Mouse (Mus musculus): ENCODE results near the gene Atxn7l1. TPM values are rescaled to one million over a fixed set of nuclear protein-coding genes. Genes with fewer than 3 reads are reported as not detected.
A peak's percentile ranks its signal among the peaks of the same experiment; 100 is the strongest.

Gene Atxn7l1
- total RNA-seq, 2 experiments from 2014 or later, result 61.4 to 62.9 TPM

DNA sequence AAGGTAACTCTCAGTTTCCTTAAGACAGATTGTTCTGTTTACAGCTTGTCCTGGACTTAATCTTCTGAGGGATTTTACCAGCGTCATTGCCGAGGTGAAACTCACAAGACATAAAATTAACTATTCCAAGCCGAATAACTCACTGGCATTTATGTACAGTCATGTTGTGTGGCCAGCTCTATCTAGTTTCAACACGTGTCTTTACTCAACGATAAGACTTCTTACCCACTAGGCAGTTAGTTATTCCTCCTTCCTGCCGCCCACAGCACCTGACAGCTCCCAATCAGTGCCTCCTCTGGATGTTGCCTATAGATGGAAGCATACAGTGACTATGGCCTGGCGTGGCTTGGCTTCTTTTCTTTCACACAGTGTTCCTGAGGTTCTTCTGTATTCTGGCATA, 161.2 kb downstream of the Atxn7l1 start:
- no peak for DNase-seq
- intact Hi-C loops (cut with DNase I), result no loop called here

DNA sequence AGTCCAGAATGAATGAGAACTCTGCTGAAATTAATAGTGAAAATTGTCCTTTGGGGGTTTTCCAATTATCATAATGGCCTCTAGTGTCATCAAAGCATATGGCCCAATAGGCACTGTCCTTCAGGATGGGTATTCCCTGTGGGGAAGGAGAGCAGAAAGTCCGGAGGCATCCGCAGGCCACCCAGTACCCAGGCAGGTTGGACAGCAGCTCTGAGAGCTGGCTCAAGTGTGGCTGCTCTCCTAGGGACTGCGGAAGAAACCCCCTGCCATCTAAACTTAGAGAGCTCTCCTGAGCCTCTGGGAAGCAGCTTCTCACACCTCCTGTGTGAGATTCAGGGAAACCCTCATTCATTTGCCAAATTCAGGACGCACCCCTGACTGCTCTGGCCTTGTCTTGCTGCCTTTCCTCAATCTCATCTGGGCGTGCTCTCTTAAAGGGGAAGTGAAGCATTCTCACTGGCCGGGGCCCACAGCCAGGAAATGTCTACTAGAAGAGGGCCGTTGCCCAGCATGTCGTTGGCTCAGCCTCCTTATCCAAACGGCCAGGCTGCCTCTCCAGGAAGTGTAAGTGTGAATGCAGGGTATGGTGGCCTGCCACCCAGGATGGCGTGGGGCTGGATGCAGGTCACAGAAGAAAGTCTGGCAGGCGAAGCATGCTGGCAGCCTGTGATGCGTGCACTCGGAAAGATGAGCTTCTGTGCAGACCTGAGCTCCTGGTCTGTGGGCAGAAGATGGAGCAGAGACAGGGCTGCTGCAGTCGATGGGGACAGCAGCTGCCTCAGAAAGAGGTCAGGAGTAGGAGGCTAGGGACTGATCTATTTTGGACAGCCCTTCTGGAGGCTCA, 166.6 kb downstream of the Atxn7l1 start:
- intact Hi-C loops (cut with DNase I), result no loop called here
- peak; percentile 94 for DNase-seq

- intact Hi-C loops (cut with DNase I), result no loop called here
Measured at GRCm38 (mm10) chr12:33314924-33315643, 167.6 kb downstream of the Atxn7l1 start.

DNA sequence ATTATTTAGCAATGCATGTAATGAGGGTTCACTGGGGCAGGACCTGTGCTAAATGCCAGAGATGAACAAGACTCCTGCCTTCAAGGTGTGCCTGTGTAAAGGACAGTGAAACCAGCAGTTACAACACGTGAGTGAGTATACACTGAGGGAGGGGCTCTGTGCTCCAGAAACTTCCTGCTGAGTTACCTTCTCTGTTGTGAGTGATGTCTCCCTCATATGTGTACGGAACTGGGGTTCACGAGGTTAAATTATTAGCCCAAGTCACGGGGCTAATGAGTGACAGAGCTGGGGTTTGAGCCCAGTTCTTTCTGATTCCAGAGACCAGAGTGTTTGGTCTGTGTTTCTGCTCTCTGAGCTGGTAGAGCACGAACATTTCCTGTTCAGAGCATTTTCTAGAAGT, 168.3 kb downstream of the Atxn7l1 start:
- no peak for DNase-seq
- intact Hi-C loops (cut with DNase I), result no loop called here

More at GRCm38 (mm10) chr12:33314924-33315643, 167.6 kb downstream of the Atxn7l1 start:
- DNase-seq, result no peak

DNA sequence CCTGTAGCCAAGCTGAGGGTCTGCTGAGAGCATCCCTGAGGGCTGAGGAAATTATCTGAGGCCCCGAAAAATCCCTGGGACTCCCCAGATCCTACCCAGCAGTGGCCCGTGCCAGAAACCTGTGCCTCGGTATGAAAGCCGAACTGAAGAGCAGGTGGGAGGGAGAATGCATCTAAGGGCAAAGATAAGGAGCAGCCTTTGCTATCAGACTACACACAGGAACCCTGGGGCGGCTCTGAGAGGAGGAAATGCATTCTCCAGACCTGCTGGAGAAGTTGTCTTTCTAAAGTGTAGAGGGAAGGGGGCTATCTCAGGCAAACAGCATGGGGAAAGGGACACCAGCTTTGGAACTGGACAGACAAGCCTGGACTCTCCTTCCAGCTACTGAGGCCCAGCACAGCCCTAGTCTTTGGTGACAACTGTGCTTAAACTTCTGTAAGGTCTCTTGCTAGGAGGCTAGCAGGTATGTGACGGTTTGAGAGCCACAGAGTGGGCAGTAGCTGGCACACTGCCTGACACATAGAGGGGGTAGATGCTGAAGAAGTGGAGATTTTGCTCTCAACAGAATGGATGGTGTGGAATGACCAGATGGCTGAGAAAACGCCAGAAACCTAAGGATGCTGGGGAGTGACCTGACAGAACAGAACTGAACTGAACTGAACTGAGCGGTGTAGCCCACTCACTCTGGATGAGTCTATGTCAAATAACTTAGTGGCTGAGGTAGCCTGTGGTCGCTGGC, 170.5 kb downstream of the Atxn7l1 start:
- intact Hi-C loops (cut with DNase I), result no loop called here
- no peak for DNase-seq

GRCm38 (mm10) chr12:33322547-33322946, 175.1 kb downstream of the Atxn7l1 start:
- DNase-seq, result no peak
- intact Hi-C loops (cut with DNase I), result no loop called here

- intact Hi-C loops (cut with DNase I), result no loop called here
- DNase-seq, result no peak
Measured at GRCm38 (mm10) chr12:33323821-33324220, 176.3 kb downstream of the Atxn7l1 start.

DNA sequence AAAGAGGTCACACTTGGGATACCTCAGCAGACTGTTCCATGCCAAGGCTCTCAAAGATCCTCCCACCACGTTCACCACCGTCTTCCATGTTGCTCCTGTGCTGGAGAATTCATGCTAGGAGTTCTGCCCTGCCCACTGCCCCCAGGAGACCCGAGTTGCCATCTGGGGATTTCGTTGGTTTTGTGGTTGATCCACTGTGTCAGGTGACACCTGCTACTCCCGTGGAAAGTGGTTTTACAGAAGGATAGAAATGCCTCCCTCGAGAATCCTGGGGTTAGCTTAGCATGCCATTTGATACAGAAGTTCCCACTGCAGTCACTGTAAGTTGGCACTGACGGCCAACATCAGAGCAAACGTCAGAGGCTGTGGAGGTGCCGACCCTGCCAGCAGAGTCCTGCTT, 177.9 kb downstream of the Atxn7l1 start:
- no peak for DNase-seq

DNA sequence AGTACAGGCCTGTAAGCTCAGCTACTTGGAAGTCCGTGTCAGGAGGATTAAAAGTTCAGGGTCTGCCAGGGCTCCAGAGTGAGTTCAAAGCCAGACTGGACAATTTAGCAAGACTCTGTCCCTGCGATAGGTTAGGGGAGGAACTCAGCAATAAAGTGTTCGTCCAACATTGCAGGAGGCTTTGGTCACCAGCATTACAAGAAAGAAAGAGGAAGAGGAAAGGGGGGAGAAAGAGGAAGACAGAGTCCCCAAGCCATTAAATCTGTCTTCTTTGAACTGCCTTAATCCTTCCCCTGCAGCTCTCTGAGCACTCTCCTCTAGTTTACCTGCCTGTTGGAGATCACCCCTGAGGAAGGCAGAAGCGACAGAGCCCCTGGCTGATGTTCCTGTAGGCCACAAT, 184.6 kb downstream of the Atxn7l1 start:
- intact Hi-C loops (cut with DNase I), result loop anchor here (5.0 to 10.0 kb wide), 2 partner anchors 57 to 300 kb away; no protein-coding TSS in a partner anchor
- no peak for DNase-seq

More for the DNA sequence above, 177.9 kb downstream of the Atxn7l1 start:
- intact Hi-C loops (cut with DNase I), result no loop called here

- intact Hi-C loops (cut with DNase I), result loop anchor here (5.0 to 10.0 kb wide), 2 partner anchors 58 to 300 kb away; no protein-coding TSS in a partner anchor
Measured at GRCm38 (mm10) chr12:33332796-33333195, 185.3 kb downstream of the Atxn7l1 start.

GRCm38 (mm10) chr12:33333914-33334313, 186.4 kb downstream of the Atxn7l1 start:
- intact Hi-C loops (cut with DNase I), result loop anchor here (5.0 to 10.0 kb wide), 2 partner anchors 59 to 302 kb away; no protein-coding TSS in a partner anchor
- DNase-seq, result peak; percentile 87

More at GRCm38 (mm10) chr12:33332796-33333195, 185.3 kb downstream of the Atxn7l1 start:
- DNase-seq, result peak; percentile 63

DNA sequence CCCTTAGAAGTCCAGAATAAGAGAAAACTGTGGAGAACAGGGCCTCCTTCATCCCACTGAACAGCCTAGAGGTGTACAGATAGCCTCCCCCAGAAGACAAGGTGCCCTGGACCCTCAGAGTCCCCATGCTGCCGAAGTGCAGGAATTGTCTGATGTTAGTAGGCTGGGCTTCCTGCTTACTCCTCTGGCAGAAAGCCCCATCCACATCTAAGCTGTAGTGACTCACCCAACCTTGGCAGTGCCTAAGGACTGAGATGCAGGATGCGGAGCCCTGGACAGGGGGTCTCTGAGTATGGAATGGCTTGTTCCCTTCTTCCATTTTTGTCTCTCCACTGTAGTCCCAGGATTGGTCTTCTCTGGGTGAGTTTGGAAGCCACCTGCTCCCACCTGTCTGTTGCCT, 187.0 kb downstream of the Atxn7l1 start:
- intact Hi-C loops (cut with DNase I), result loop anchor here (5.0 to 10.0 kb wide), 2 partner anchors 60 to 302 kb away; no protein-coding TSS in a partner anchor

DNA sequence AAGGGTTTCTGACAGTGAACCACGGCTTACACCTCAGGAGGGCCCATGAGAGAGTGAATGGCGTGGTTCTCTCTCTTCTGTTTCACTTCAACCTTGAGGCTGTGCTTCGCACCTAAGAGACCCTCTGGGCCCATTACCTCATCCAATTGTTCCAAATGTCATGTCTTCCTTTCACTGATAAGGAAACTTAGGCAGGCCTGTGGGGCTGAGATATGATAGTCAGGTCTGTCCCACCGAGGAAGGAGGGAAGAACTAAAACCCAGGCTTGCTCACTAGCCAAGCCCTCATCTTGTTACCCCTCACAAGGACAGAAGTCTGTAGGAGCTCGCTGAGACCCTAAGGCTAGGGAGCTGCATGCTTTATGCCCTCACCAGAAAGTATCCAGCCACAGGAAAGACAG, 187.5 kb downstream of the Atxn7l1 start:
- no peak for DNase-seq
- intact Hi-C loops (cut with DNase I), result loop anchor here (5.0 to 10.0 kb wide), 3 partner anchors 60 to 303 kb away; partner anchors contain the start of gene Atxn7l1

More for the DNA sequence above, 187.0 kb downstream of the Atxn7l1 start:
- no peak for DNase-seq

- intact Hi-C loops (cut with DNase I), result loop anchor here (5.0 to 10.0 kb wide), 2 partner anchors 61 to 188 kb away; partner anchors contain the start of gene Atxn7l1
- DNase-seq, result no peak
Measured at GRCm38 (mm10) chr12:33335410-33335809, 187.9 kb downstream of the Atxn7l1 start.

DNA sequence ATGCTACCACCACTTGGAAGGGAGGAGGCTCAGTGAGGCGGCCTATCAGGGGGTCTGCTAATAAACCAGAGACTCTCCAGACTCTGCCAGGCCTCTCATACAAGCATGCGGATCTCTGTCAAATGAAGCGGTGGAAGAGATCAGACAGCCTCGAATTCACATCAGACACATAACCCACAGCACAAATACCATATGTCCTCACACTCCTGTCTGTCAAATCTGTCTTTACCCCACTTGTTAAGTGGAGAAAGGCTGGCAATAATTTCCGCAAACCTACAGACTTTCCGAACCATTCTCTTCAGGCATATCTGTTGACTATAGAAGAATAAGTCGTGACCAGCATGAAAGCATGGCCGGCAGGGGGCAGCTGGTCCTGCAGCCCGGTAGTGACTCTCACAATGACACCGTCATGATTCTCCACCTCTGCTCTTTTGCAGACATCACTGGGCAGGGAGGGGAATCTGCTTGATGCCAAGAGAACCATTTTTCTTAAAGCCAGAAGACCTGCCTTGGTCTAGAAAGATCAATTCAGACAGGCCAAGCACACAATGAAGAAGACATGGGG, 189.2 kb downstream of the Atxn7l1 start:
- intact Hi-C loops (cut with DNase I), result loop anchor here (5.0 to 10.0 kb wide), 2 partner anchors 62 to 189 kb away; partner anchors contain the start of gene Atxn7l1
- DNase-seq, result peak; percentile 63

GRCm38 (mm10) chr12:33337289-33337688, 189.8 kb downstream of the Atxn7l1 start:
- intact Hi-C loops (cut with DNase I), result loop anchor here (5.0 to 10.0 kb wide), 2 partner anchors 62 to 190 kb away; partner anchors contain the start of gene Atxn7l1
- no peak for DNase-seq

- intact Hi-C loops (cut with DNase I), result loop anchor here (5.0 to 10.0 kb wide), 2 partner anchors 63 to 191 kb away; partner anchors contain the start of gene Atxn7l1
- DNase-seq, result no peak
Measured at GRCm38 (mm10) chr12:33338170-33338569, 190.7 kb downstream of the Atxn7l1 start.

DNA sequence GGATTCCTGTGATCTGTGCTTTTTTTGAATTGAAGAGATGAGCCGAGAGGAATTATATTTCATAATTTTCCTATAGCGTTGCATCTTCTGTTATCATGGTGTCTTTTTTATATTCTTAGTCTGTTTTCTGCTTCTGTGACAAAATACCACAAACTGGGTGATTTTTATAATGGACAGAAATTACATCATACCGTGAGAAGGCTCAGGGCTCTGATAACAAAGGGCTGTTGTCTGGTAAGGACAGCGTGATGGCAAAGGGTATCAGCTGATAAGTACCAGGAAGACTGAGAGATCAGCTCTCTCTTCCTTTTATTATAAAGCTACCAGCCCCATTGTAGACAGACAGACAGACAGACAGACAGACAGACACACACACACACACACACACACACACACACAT, 192.3 kb downstream of the Atxn7l1 start:
- DNase-seq, result no peak
- intact Hi-C loops (cut with DNase I), result loop anchor here (5.0 to 10.0 kb wide), 2 partner anchors 65 to 193 kb away; partner anchors contain the start of gene Atxn7l1

GRCm38 (mm10) chr12:33340698-33341097, 193.2 kb downstream of the Atxn7l1 start:
- intact Hi-C loops (cut with DNase I), result no loop called here
- no peak for DNase-seq

Measured in left cerebral cortex, postnatal 4 days (tissue).